ENCODE assay signal across 8 mouse cellular contexts in genomic region chr17:71598659-71599554, GRCm38 (mm10). TPM values are rescaled to one million over a fixed set of nuclear protein-coding genes. Genes with fewer than 3 reads are reported as not detected.
DNase-seq lines count a peak whose midpoint lies in the region; ATAC-seq and TF ChIP-seq lines count a peak whose summit lies in the region.

No protein-coding gene starts in this region.

- peaks cover 15% of the 10 kb centered on the region for H3K4me1 ChIP-seq in heart, embryonic 12.5 days (replicated peaks)
- no peaks in the 10 kb centered on the region for H3K4me1 ChIP-seq in kidney, postnatal 0 days (replicated peaks; ENCODE audit: insufficient read depth, low read length)
- H3K4me1 ChIP-seq in liver, embryonic 11.5 days (replicated peaks; ENCODE audit: control insufficient read depth, insufficient read depth, low read length): peaks cover 12% of the 10 kb centered on the region
- peaks cover 5% of the 10 kb centered on the region; the same call in 1 of the 2 replicates for H3K4me1 ChIP-seq in stomach, embryonic 14.5 days (ENCODE audit: control insufficient read depth, insufficient read depth, low read length)

- H3K9ac ChIP-seq in heart, embryonic 12.5 days: peak overlapping the region; percentile 85
- peak overlapping the region; percentile 61 for H3K9ac ChIP-seq in kidney, postnatal 0 days (ENCODE audit: low read depth, low read length)
- H3K9ac ChIP-seq in liver, embryonic 11.5 days (ENCODE audit: low read depth, low read length): peak overlapping the region; percentile 87
- H3K9ac ChIP-seq in stomach, embryonic 14.5 days (replicated peaks; ENCODE audit: low read depth, low read length): peak overlapping the region; percentile 48; the same call in 1 of the 2 replicates

- H3K27me3 ChIP-seq in heart, embryonic 12.5 days (replicated peaks): peaks cover 7% of the 10 kb centered on the region; the same call in 1 of the 2 replicates
- no peaks in the 10 kb centered on the region for H3K27me3 ChIP-seq in kidney, postnatal 0 days (ENCODE audit: insufficient read depth, low read length)
- H3K27me3 ChIP-seq in liver, embryonic 11.5 days (replicated peaks; ENCODE audit: control insufficient read depth, insufficient read depth, low read length): peaks cover 2% of the 10 kb centered on the region; the same call in 1 of the 2 replicates
- H3K27me3 ChIP-seq in stomach, embryonic 14.5 days (ENCODE audit: control insufficient read depth, insufficient read depth, low read length): no peaks in the 10 kb centered on the region

- 5% methylated on average over 42 of the region's 42 CpGs for WGBS in heart, embryonic 12.5 days
- WGBS in kidney, postnatal 0 days: 5% methylated on average over 42 of the region's 42 CpGs
- 3% methylated on average over 42 of the region's 42 CpGs for WGBS in liver, embryonic 11.5 days
- WGBS in stomach, embryonic 14.5 days: 6% methylated on average over 42 of the region's 42 CpGs

- peak overlapping the region; percentile 98 for H3K4me2 ChIP-seq in heart, embryonic 12.5 days
- H3K4me2 ChIP-seq in kidney, postnatal 0 days (ENCODE audit: low read length): peak overlapping the region; percentile 59
- H3K4me2 ChIP-seq in liver, embryonic 11.5 days: peak overlapping the region; percentile 89
- peak overlapping the region; percentile 84 for H3K4me2 ChIP-seq in stomach, embryonic 14.5 days (replicated peaks; ENCODE audit: low read depth, low read length)

- no peak for TF ChIP-seq CTCF in kidney, postnatal 0 days (IDR thresholded peaks at IDR 0.05; ENCODE audit: low read depth)

- H3K36me3 ChIP-seq in heart, embryonic 12.5 days: no peaks in the 10 kb centered on the region
- H3K36me3 ChIP-seq in kidney, postnatal 0 days (ENCODE audit: insufficient read depth, low read length): no peaks in the 10 kb centered on the region
- no peaks in the 10 kb centered on the region for H3K36me3 ChIP-seq in liver, embryonic 11.5 days (ENCODE audit: control insufficient read depth, insufficient read depth, low read length)
- no peaks in the 10 kb centered on the region for H3K36me3 ChIP-seq in stomach, embryonic 14.5 days (ENCODE audit: control insufficient read depth, insufficient read depth, low read length)

- peak overlapping the region; percentile 77 for H3K4me3 ChIP-seq in heart, embryonic 12.5 days
- H3K4me3 ChIP-seq in kidney, postnatal 0 days (replicated peaks; ENCODE audit: low read depth, low read length): peak overlapping the region; percentile 56
- H3K4me3 ChIP-seq in liver, embryonic 11.5 days (ENCODE audit: low read depth, low read length): peak overlapping the region; percentile 88
- peak overlapping the region; percentile 62 for H3K4me3 ChIP-seq in stomach, embryonic 14.5 days (ENCODE audit: low read depth, low read length)

- H3K27ac ChIP-seq in heart, embryonic 12.5 days (ENCODE audit: poor library complexity, severe bottlenecking): peak overlapping the region; percentile 70
- H3K27ac ChIP-seq in kidney, postnatal 0 days: peak overlapping the region; percentile 73
- H3K27ac ChIP-seq in liver, embryonic 11.5 days (ENCODE audit: low read depth, low read length): peak overlapping the region; percentile 78
- peak overlapping the region; percentile 23 for H3K27ac ChIP-seq in stomach, embryonic 14.5 days (ENCODE audit: low read length)

- DNase-seq in CD4-positive helper T cell, adult 2 months (ENCODE audit: low read depth, low spot score): peak; percentile 92
- peak; percentile 79 for DNase-seq in brain, embryonic 18.5 days (ENCODE audit: low read depth, low spot score)
- peak; percentile 77 for DNase-seq in kidney, postnatal 0 days (ENCODE audit: low spot score)
- peak; percentile 91 for DNase-seq in liver, embryonic 11.5 days (ENCODE audit: low spot score)
- peak; percentile 89 for DNase-seq in naive thymus-derived CD4-positive, alpha-beta T cell, adult 2 months (ENCODE audit: low read depth)

- peak; percentile 92 for ATAC-seq in erythroid progenitor cell, adult 5-6 weeks (replicated peaks; ENCODE audit: low FRiP score, poor library complexity, severe bottlenecking)
- peak; percentile 97 for ATAC-seq in heart, embryonic 12.5 days (ENCODE audit: insufficient number of reproducible peaks, low FRiP score)
- peak; percentile 98 for ATAC-seq in kidney, postnatal 0 days (replicated peaks; ENCODE audit: low FRiP score, low read depth)
- peak; percentile 96 for ATAC-seq in liver, embryonic 11.5 days (replicated peaks; ENCODE audit: low FRiP score)
- peak; percentile 95 for ATAC-seq in stomach, embryonic 14.5 days (ENCODE audit: insufficient number of reproducible peaks, insufficient read depth, low FRiP score, low read depth)

- H3K9me3 ChIP-seq in heart, embryonic 12.5 days (replicated peaks): no peaks in the 10 kb centered on the region
- H3K9me3 ChIP-seq in kidney, postnatal 0 days (replicated peaks; ENCODE audit: low read length): no peaks in the 10 kb centered on the region
- H3K9me3 ChIP-seq in liver, embryonic 11.5 days (ENCODE audit: control insufficient read depth, low read length): no peaks in the 10 kb centered on the region
- no peaks in the 10 kb centered on the region for H3K9me3 ChIP-seq in stomach, embryonic 14.5 days (ENCODE audit: control insufficient read depth, low read depth, low read length)

RNA-seq across cellular contexts. Expression of gene Wdr43, which starts 16.8 kb away (rescaled TPM):
- total RNA-seq in erythroid progenitor cell, adult 5-6 weeks (2015; ENCODE audit: low replicate concordance): 29.9 and 44.9 TPM in 2 replicates
- total RNA-seq in erythroid progenitor cell, adult 5-6 weeks (2017; ENCODE audit: low replicate concordance): 28.5 and 45.3 TPM in 2 replicates
- 54.6 and 56.7 TPM in 2 replicates for polyA plus RNA-seq in heart, embryonic 12.5 days (2016; fragmentation: Nextera tagmentation; extraction: Ambion mirVana)
- polyA plus RNA-seq in kidney, postnatal 0 days (2015; fragmentation: Nextera tagmentation; extraction: Ambion mirVana): 54.6 and 56.2 TPM in 2 replicates
- polyA plus RNA-seq in liver, embryonic 11.5 days (2014; fragmentation: Nextera tagmentation; extraction: Ambion mirVana): 140 and 158 TPM in 2 replicates
- polyA plus RNA-seq in stomach, embryonic 14.5 days (2014; fragmentation: Nextera tagmentation; extraction: Ambion mirVana): 89.6 and 90.1 TPM in 2 replicates

RNA-seq across cellular contexts. Expression of gene Spdya, which starts 47.0 kb away (rescaled TPM):
- not detected in 2 replicates for total RNA-seq in erythroid progenitor cell, adult 5-6 weeks (2015; ENCODE audit: low replicate concordance)
- not detected in 2 replicates for total RNA-seq in erythroid progenitor cell, adult 5-6 weeks (2017; ENCODE audit: low replicate concordance)
- polyA plus RNA-seq in heart, embryonic 12.5 days (2016; fragmentation: Nextera tagmentation; extraction: Ambion mirVana): 0.38 and 0.46 TPM in 2 replicates
- polyA plus RNA-seq in kidney, postnatal 0 days (2015; fragmentation: Nextera tagmentation; extraction: Ambion mirVana): 0.58 and 0.82 TPM in 2 replicates
- 0.43 and 0.47 TPM in 2 replicates for polyA plus RNA-seq in liver, embryonic 11.5 days (2014; fragmentation: Nextera tagmentation; extraction: Ambion mirVana)
- polyA plus RNA-seq in stomach, embryonic 14.5 days (2014; fragmentation: Nextera tagmentation; extraction: Ambion mirVana): 1.3 and 1.5 TPM in 2 replicates

Comparison
In these comparisons a context has a peak if more than half of its experiments do, and no peak if none do; other contexts are left out.
1. Peak in every context shown above with its lines: DNase-seq, ATAC-seq, H3K4me3 ChIP-seq and H3K27ac ChIP-seq.
2. H3K27ac ChIP-seq: peak in every context shown above with its lines; median percentile 78 in liver, embryonic 11.5 days; 73 in kidney, postnatal 0 days; 70 in heart, embryonic 12.5 days; 23 in stomach, embryonic 14.5 days.